Mouse (Mus musculus) heart, postnatal 25 days (tissue): ENCODE results near the gene Mpped2. TPM values are rescaled to one million over a fixed set of nuclear protein-coding genes. Genes with fewer than 3 reads are reported as not detected.

Experiments used
- DNase-seq: peaks from one replicate; pipeline ENCODE4 v3.0.0; 2022; ENCODE audit warnings: low spot score
- intact Hi-C: fragments of 180-260 bp; cut with DNase I; formaldehyde crosslinking; loops from one replicate; pipeline ENCODE4 v1.15.1; 2025
- total RNA-seq, 2 experiments: library from RNA; stranded (reverse); gene quantifications; 2 replicates each; pipeline ENCODE4 v1.2.3; 2021

Gene Mpped2
- total RNA-seq, 2 experiments from 2014 or later: 18.1 to 18.7 TPM

GRCm38 (mm10) chr2:106694886-106695733 is 2.0 kb downstream of the Mpped2 start:
- no peak for DNase-seq
- intact Hi-C loops: loop anchor here (5.0 kb wide), 3 partner anchors 43 to 262 kb away; no protein-coding TSS in a partner anchor

GRCm38 (mm10) chr2:106695734-106696022 is 2.6 kb downstream of the Mpped2 start:
- intact Hi-C loops: no loop called here
- DNase-seq: no peak

- intact Hi-C loops: no loop called here
- DNase-seq: no peak
Measured at GRCm38 (mm10) chr2:106696372-106696771, 3.3 kb downstream of the Mpped2 start.

GRCm38 (mm10) chr2:106705664-106706063 is 12.6 kb downstream of the Mpped2 start:
- intact Hi-C loops: no loop called here
- no peak for DNase-seq

GRCm38 (mm10) chr2:106707136-106707535 is 14.1 kb downstream of the Mpped2 start:
- DNase-seq: no peak
- intact Hi-C loops: no loop called here

GRCm38 (mm10) chr2:106710862-106711477 is 17.9 kb downstream of the Mpped2 start:
- intact Hi-C loops: no loop called here
- no peak for DNase-seq

- no peak for DNase-seq
- intact Hi-C loops: no loop called here
Measured at GRCm38 (mm10) chr2:106711506-106711905, 18.4 kb downstream of the Mpped2 start.

GRCm38 (mm10) chr2:106713151-106713550 is 20.1 kb downstream of the Mpped2 start:
- DNase-seq: no peak
- intact Hi-C loops: no loop called here

GRCm38 (mm10) chr2:106715674-106716364 is 22.8 kb downstream of the Mpped2 start:
- intact Hi-C loops: no loop called here
- no peak for DNase-seq

- intact Hi-C loops: no loop called here
- DNase-seq: no peak
Measured at GRCm38 (mm10) chr2:106716365-106716717, 23.3 kb downstream of the Mpped2 start.

GRCm38 (mm10) chr2:106718888-106719287 is 25.8 kb downstream of the Mpped2 start:
- DNase-seq: no peak
- intact Hi-C loops: no loop called here

- no peak for DNase-seq
- intact Hi-C loops: no loop called here
Measured at GRCm38 (mm10) chr2:106719434-106719833, 26.4 kb downstream of the Mpped2 start.

GRCm38 (mm10) chr2:106720644-106721043 is 27.6 kb downstream of the Mpped2 start:
- DNase-seq: no peak
- intact Hi-C loops: no loop called here

- DNase-seq: no peak
- intact Hi-C loops: no loop called here
Measured at GRCm38 (mm10) chr2:106722020-106722419, 29.0 kb downstream of the Mpped2 start.

- intact Hi-C loops: no loop called here
Measured at GRCm38 (mm10) chr2:106729951-106730564, 37.0 kb downstream of the Mpped2 start.

GRCm38 (mm10) chr2:106730608-106731007 is 37.5 kb downstream of the Mpped2 start:
- intact Hi-C loops: no loop called here

More at GRCm38 (mm10) chr2:106729951-106730564, 37.0 kb downstream of the Mpped2 start:
- no peak for DNase-seq

GRCm38 (mm10) chr2:106731478-106731877 is 38.4 kb downstream of the Mpped2 start:
- intact Hi-C loops: no loop called here
- no peak for DNase-seq

More at GRCm38 (mm10) chr2:106730608-106731007, 37.5 kb downstream of the Mpped2 start:
- no peak for DNase-seq

GRCm38 (mm10) chr2:106732171-106732570 is 39.1 kb downstream of the Mpped2 start:
- DNase-seq: no peak
- intact Hi-C loops: no loop called here

- intact Hi-C loops: no loop called here
- DNase-seq: no peak
Measured at GRCm38 (mm10) chr2:106733396-106733795, 40.3 kb downstream of the Mpped2 start.

GRCm38 (mm10) chr2:106734004-106734403 is 40.9 kb downstream of the Mpped2 start:
- intact Hi-C loops: no loop called here
- no peak for DNase-seq
